Mouse (Mus musculus): ENCODE results near the gene Svbp. TPM values are rescaled to one million over a fixed set of nuclear protein-coding genes. Genes with fewer than 3 reads are reported as not detected.
A peak's percentile ranks its signal among the peaks of the same experiment; 100 is the strongest.

The Svbp gene
- polyA plus RNA-seq, 1 experiment = 23.0 TPM

DNA sequence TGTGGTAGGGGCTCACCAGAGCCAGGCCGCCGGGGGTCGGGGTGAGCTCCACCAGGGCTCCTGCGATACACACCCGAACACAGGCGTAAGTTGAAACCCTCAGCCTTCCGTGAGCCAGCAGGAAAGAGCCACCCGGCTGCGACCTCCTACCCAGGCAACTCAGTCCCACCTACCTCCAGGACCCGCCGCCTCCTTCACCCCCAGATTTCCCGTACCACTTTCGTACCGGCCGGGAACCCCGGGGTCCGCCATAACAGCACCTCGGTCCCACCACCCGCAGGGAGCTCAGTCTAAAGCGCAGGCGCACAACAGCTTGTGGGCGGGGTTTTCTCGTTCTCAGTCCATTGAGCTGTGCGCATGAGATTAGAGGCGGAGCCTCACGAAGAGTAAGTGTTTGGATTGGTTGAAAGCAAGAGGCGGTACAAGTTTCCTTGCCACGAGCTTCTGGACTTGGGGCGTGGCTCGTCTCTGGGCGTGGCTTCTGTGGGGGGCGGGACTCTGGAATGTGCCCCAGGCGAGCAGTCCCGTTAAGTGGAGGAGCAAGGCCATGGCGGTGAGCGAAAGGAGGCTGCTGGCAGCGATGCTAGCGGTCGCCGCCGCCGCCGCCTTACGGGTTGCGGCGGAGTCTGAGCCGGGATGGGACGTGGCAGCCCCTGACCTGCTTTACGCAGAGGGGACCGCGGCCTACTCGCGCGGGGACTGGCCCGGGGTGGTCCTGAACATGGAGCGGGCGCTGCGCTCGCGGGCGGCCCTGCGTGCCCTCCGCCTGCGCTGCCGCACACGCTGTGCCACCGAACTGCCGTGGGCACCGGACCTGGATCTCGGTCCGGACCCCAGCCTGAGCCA is 37.5 kb downstream of the Svbp start, which contains the start of the genes AU022252 and P3h1:
Gene AU022252 (minus strand): TSS at position 303 of the 846 bp plus-strand sequence.
Gene P3h1 (plus strand): TSS at position 506 of the 846 bp plus-strand sequence.
- DNase-seq (ENCODE audit: low read depth in 1 of 2, low spot score in 2 of 2) = peak; percentile 98 to 99
- Histone ChIP-seq H3K4me3 (ENCODE audit: extremely low read depth, insufficient read depth, insufficient read length) (peak within 1 kb of the TSS; percentile 92), H3K27ac (ENCODE audit: insufficient read depth, low read length) (no peak within 1 kb of the TSS), H3K27me3 (ENCODE audit: control insufficient read depth, insufficient read depth, low read length) (no peaks in the 10 kb centered on the region), H3K4me1 (ENCODE audit: control insufficient read depth, insufficient read depth, insufficient read length) (peaks cover 2% of the 10 kb centered on the region), H3K36me3 (ENCODE audit: control insufficient read depth, insufficient read depth, low read length) (peaks cover 2% of the 10 kb centered on the region; the same call in 1 of the 2 replicates)
- no peak for TF ChIP-seq CTCF (IDR thresholded peaks at IDR 0.05; ENCODE audit: extremely low read depth, insufficient read depth, insufficient read length, insufficient replicate concordance)
- TF ChIP-seq POLR2A (IDR thresholded peaks at IDR 0.05; ENCODE audit: low read depth, low read length) = peak; percentile 25; the same call in 1 of the 2 replicates
- WGBS = under 1% methylated on average over 70 of the region's 71 CpGs

DNA sequence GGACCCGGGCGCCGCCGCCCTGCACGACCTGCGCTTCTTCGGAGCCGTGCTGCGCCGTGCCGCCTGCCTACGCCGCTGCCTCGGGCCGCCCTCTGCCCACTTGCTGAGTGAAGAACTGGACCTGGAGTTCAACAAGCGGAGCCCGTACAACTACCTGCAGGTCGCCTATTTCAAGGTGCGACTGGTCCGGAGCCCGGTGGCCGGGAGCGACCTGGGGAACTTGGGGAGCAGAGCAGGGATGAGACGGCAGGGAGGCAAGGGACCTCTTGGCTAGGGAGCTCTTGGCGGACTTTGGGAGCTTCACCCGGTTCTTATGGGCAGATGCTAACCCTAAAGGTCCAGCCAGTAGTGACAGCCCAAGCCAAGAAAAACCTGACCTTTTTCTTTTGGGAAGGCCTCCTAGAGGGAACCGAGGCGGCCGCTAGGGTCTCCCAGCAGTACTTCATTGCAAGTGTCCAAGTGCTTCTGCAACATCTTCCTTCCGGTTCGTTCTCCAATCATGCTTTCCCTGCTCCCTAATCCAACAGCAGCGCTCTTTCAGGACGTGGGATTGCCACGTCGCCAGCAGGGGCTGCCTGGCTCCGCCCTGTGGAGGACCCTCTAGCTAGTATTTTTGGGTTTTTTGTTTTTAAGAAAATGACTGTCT is 38.3 kb downstream of the Svbp start:
- no peak for TF ChIP-seq CTCF (IDR thresholded peaks at IDR 0.05; ENCODE audit: extremely low read depth, insufficient read depth, insufficient read length, insufficient replicate concordance)
- no peak for TF ChIP-seq POLR2A (IDR thresholded peaks at IDR 0.05; ENCODE audit: low read depth, low read length)
- 3% methylated on average over 36 of the region's 36 CpGs for WGBS
- peaks cover 2% of the 10 kb centered on the region for H3K4me1 ChIP-seq (ENCODE audit: control insufficient read depth, insufficient read depth, insufficient read length)

DNA sequence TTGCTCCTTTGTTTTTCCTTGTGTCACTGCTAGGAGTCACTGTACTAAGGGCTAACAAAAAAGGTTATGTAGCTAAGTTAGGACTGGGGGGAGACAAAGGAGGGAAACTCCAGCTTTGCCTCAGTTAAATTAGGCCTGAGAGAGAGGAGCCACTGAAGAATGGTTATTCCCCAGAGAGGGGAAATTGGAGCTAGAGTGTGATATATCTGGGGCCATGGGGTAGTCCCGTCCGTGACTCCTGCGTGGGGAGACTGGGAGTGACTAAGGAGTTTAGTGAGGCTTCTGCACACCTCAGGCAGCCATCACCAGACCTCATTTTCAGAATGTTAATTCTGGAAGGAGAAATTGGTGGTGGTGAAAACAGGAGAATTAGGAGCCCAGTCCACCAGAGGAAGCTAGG is 39.2 kb downstream of the Svbp start:
- H3K4me3 ChIP-seq (ENCODE audit: extremely low read depth, insufficient read depth, insufficient read length) = no peak overlapping the region

More for the DNA sequence above, 38.3 kb downstream of the Svbp start:
- no peaks in the 10 kb centered on the region for H3K36me3 ChIP-seq (ENCODE audit: control insufficient read depth, insufficient read depth, low read length)
- H3K27me3 ChIP-seq (ENCODE audit: control insufficient read depth, insufficient read depth, low read length) = no peaks in the 10 kb centered on the region
- H3K27ac ChIP-seq (ENCODE audit: insufficient read depth, low read length) = no peak overlapping the region
- no peak for DNase-seq (ENCODE audit: low read depth in 1 of 2, low spot score in 2 of 2)
- H3K4me3 ChIP-seq (ENCODE audit: extremely low read depth, insufficient read depth, insufficient read length) = peak overlapping the region; percentile 80

DNA sequence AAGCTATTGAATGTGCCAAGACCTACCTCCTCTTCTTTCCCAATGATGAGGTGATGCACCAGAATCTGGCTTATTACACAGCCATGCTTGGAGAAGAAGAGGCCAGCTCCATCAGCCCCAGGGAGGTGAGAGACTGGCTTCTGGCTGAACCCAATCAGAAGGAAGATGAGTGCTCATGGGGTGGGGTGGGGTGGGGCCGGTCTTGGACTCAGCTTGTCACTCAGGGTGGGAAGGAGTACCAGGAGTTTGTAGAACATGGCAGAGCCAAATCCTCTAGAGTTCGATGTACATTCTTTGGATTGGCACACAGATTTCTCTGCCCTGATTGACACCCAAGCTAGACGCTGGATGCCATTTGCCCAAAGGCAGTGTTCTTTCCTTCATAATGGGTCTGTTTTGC is 43.6 kb downstream of the Svbp start:
- Histone ChIP-seq H3K36me3 (ENCODE audit: control insufficient read depth, insufficient read depth, low read length) (no peaks in the 10 kb centered on the region), H3K27ac (ENCODE audit: insufficient read depth, low read length) (no peak overlapping the region), H3K4me1 (ENCODE audit: control insufficient read depth, insufficient read depth, insufficient read length) (peaks cover 3% of the 10 kb centered on the region; the same call in 1 of the 2 replicates), H3K27me3 (ENCODE audit: control insufficient read depth, insufficient read depth, low read length) (no peaks in the 10 kb centered on the region), H3K4me3 (ENCODE audit: extremely low read depth, insufficient read depth, insufficient read length) (no peak overlapping the region)
- 69% methylated on average over 3 of the region's 3 CpGs for WGBS
- no peak for DNase-seq (ENCODE audit: low read depth in 1 of 2, low spot score in 2 of 2)
- TF ChIP-seq POLR2A (IDR thresholded peaks at IDR 0.05; ENCODE audit: low read depth, low read length) = no peak
- no peak for TF ChIP-seq CTCF (IDR thresholded peaks at IDR 0.05; ENCODE audit: extremely low read depth, insufficient read depth, insufficient read length, insufficient replicate concordance)

More for the DNA sequence above, 39.2 kb downstream of the Svbp start:
- no peak for DNase-seq (ENCODE audit: low read depth in 1 of 2, low spot score in 2 of 2)
- 94% methylated on average over 3 of the region's 3 CpGs for WGBS
- TF ChIP-seq CTCF (IDR thresholded peaks at IDR 0.05; ENCODE audit: extremely low read depth, insufficient read depth, insufficient read length, insufficient replicate concordance) (no peak), POLR2A (IDR thresholded peaks at IDR 0.05; ENCODE audit: low read depth, low read length) (no peak)
- Histone ChIP-seq H3K27me3 (ENCODE audit: control insufficient read depth, insufficient read depth, low read length) (no peaks in the 10 kb centered on the region), H3K27ac (ENCODE audit: insufficient read depth, low read length) (no peak overlapping the region), H3K36me3 (ENCODE audit: control insufficient read depth, insufficient read depth, low read length) (no peaks in the 10 kb centered on the region), H3K4me1 (ENCODE audit: control insufficient read depth, insufficient read depth, insufficient read length) (peaks cover 3% of the 10 kb centered on the region)

DNA sequence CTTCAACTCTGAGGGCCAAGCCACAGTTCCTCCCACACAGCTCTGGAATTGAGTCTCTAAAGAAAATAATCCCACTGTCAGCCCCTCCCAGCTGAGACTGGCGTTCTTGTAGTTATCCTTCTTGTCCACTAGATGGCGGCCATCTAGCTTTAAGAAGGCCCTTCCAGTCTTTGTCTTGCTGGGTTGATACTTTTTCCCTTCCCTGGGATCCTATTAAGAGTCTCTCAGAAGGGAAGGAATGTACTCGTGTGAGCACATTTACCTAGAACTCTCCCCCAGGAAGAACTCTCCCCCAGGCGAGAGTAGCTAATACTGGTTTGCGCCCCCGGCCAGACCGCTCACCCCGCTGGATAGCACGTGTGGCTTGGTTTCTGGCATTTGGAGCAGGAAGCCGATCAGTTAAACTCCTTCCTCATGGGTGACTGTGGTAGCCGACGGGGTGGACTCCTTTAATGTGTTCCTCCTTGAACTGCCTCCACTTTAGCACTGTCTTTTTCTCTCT is 44.1 kb downstream of the Svbp start:
- H3K36me3 ChIP-seq (ENCODE audit: control insufficient read depth, insufficient read depth, low read length) = no peaks in the 10 kb centered on the region

DNA sequence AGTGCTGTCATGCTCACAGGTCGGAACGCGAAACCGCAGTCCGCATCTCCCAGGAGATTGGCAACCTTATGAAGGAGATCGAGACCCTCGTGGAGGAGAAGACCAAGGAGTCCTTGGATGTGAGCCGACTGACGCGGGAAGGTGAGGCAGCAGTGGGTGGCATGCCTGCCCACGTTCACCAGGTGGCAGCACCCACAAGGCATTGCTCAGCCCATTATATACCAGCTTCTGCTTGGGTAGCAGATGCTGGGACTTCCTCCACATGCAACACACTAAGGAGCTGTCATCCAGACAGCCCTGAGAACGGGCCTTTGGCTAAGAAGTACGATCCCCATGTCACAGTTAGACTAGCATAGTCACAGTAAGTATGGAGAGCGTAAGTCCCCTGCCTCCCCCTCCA is 46.6 kb downstream of the Svbp start:
- peak; percentile 15; the same call in 1 of the 2 replicates for TF ChIP-seq CTCF (IDR thresholded peaks at IDR 0.05; ENCODE audit: extremely low read depth, insufficient read depth, insufficient read length, insufficient replicate concordance)
- no peak for TF ChIP-seq POLR2A (IDR thresholded peaks at IDR 0.05; ENCODE audit: low read depth, low read length)
- H3K4me3 ChIP-seq (ENCODE audit: extremely low read depth, insufficient read depth, insufficient read length) = no peak overlapping the region
- no peak overlapping the region for H3K27ac ChIP-seq (ENCODE audit: insufficient read depth, low read length)
- H3K36me3 ChIP-seq (ENCODE audit: control insufficient read depth, insufficient read depth, low read length) = no peaks in the 10 kb centered on the region
- no peaks in the 10 kb centered on the region for H3K27me3 ChIP-seq (ENCODE audit: control insufficient read depth, insufficient read depth, low read length)
- peaks cover 3% of the 10 kb centered on the region; the same call in 1 of the 2 replicates for H3K4me1 ChIP-seq (ENCODE audit: control insufficient read depth, insufficient read depth, insufficient read length)
- 82% methylated on average over 14 of the region's 14 CpGs for WGBS
- DNase-seq (ENCODE audit: low read depth in 1 of 2, low spot score in 2 of 2) = no peak

More for the DNA sequence above, 44.1 kb downstream of the Svbp start:
- TF ChIP-seq POLR2A (IDR thresholded peaks at IDR 0.05; ENCODE audit: low read depth, low read length) (no peak), CTCF (IDR thresholded peaks at IDR 0.05; ENCODE audit: extremely low read depth, insufficient read depth, insufficient read length, insufficient replicate concordance) (peak; percentile 46; the same call in 1 of the 2 replicates)
- H3K27ac ChIP-seq (ENCODE audit: insufficient read depth, low read length) = 0 out of 2 replicates have a peak overlapping the region, but pooled peaks have one; percentile 2
- no peak overlapping the region for H3K4me3 ChIP-seq (ENCODE audit: extremely low read depth, insufficient read depth, insufficient read length)
- H3K27me3 ChIP-seq (ENCODE audit: control insufficient read depth, insufficient read depth, low read length) = no peaks in the 10 kb centered on the region
- H3K4me1 ChIP-seq (ENCODE audit: control insufficient read depth, insufficient read depth, insufficient read length) = peaks cover 3% of the 10 kb centered on the region; the same call in 1 of the 2 replicates
- peak in 1 of 2 experiments; percentile 40 for DNase-seq (ENCODE audit: low read depth in 1 of 2, low spot score in 2 of 2)
- WGBS = 8% methylated on average over 12 of the region's 12 CpGs
